Mouse (Mus musculus) activated CD4-positive, CD25-positive, alpha-beta regulatory T cell, adult 4 months (primary cell): ENCODE measurements around the gene Cox8a. TPM values are rescaled to one million over a fixed set of nuclear protein-coding genes. Genes with fewer than 3 reads are reported as not detected.
A peak's percentile ranks its signal among the peaks of the same experiment; 100 is the strongest.

ENCODE experiments used
- ATAC-seq: one replicate; pipeline ENCODE4 v1.8.0; 2017
- polyA plus RNA-seq, 2 experiments: library from polyadenylated mRNA; unstranded; fragments of 100-300 nt; shearing (Covaris generic); gene quantifications; one replicate each; pipeline ENCODE4 v1.2.1; 2017

Cox8a gene
- polyA plus RNA-seq, result 100 to 1,000 TPM; 387 to 411 TPM

DNA sequence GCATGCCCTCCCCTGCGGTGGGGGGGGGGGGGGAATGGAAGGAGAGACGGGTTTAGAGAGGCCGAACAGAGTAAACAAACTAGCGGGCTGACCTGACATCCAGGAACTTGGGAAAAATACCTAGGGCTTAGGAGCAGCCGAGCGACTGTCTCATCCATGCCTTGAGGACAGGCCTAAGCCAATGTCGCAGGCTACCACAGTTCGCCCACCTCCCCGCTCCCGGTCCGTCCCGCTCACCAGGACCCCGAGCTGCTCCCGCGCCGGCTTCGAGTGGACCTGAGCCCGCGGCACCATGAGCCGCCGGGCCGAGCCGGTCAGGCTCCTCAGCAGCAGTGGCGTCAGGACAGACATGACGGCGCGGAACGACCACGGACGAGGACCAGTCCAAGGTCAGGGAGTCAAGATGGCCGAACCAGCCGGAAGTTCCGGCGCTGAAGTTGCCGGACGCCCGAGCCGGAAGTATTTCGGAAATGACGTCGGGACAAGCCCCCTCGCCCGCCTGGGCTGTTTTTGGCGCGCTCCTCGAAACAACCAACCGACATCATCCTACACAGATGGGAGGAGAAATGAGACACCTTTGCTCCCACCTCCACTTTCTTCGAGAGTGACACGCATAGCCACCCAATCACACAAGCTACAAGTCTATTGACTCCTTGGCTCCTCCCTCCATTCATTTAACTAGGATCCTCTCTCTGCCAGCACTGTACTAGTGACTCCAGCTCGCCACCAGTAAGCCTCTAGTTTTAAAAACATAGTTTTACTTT lies at the start of gene Cox8a:
Cox8a (minus strand) TSS at position 455 of the 764 bp plus-strand sequence.
- ATAC-seq, result peak; percentile 100

DNA sequence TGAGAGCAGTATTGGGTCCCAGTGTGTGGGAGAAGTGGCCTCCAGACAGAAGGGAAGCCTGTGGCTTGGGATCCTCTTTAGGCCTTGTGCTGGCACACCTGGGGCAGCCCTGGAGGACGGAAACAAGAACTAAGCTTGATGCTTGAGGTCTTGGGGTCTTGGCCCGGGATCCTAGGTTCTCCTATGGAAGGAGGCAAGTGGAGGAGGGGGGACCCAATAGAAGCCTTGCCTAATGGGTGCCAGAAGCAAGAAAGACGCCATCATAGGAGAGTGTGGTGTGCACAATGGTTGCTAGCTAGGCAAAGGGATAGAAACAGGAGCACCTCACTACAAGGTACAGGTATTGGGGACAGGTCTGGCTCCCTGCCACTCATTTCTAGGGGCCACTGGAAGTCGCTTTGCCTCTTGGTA lies 49.0 kb upstream of the Cox8a start:
- ATAC-seq, result no peak

DNA sequence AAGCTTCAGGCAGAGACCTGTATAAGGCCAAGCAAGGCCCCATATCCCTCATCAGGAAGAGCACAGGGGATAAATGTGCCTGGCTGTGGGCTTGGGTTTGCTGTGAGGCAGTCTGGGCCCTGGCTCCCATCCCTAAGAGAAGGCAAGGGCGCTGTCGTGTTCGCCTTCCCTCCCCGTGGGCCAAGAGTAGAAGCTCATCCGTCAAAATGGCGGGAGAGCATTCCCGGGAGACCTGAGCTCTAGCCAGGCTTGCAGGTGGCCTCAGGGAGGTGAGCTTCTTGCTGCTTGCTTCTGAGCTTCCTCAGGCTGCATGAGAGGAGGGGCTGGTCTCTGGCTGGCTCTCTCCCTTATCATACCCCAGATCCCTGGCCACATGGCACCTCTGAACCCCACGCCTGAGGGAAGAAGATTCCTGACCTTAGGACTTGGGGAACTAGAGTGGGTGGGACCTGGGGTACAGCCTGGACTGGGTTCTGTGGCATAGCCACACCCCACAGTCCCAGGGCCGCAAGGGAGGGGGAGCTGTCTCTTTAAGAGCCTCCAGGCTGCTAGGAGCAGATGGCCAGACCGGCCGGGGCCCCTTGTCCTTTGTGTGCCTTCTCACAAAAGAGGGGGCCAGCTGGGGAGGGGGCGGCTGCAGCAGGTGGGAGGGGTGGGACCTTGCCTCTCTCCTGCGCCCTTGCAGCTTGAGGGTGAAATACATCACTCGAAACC lies 48.2 kb upstream of the Cox8a start:
- no peak for ATAC-seq

DNA sequence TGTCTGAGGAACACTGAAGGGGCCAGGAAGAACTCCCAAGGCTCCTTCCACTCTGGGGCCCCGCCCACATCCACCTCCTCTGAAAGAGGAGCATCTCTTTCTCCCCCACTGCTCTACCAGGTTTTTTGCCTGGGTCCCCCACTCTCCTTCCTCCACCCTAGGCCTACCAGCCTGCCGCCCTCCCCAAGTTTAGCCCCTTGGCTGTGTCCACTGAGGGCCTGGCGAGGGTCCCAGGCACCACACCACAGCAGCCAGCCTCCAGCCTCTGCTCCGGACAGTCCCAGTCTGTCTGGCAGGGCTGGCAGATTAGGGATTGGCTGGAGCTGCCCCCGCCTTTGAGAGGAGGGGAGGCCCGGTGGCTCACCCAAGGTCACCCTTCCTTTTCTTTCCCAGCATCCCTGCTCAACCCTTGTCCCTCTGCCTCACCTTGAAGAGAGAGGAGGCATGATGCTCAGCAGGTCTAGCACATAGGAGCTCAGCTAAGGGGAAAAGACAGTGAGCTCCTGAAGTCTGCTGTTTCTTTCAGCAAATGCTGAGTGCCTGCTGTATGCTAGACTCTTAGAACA lies 47.4 kb upstream of the Cox8a start:
- ATAC-seq, result no peak

DNA sequence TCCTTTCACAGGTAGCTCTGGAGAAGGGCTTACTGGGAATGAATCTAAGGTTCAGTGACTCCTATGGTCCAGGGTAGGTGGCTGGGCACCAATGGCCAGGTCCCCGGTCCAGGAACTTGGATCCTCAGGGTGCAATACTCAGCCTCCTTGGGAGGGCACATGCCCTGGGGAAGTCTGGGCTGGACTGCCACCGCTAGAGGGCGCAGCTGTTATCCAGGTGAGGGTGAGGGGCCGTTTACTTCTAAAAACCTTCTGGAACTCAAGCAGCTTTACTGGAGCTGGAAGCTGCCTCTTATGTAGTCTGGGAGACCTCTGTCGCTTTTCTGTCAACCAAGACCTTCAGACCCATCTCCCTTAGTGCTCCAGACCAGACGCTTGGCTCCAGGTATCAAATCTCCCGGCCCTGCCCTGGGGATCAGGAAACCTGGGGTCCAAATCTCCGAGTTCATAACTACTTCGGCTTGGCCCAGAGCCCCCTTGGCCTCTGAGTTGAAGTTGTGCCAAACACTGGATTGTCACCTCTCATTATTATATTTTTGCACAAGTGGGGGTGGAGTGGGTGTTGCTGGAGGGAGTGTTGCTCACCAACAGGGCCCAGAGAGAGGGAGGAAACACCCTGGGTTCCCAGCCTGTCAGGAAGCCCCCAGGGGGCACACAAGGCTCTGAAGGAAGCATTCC lies 46.8 kb upstream of the Cox8a start:
- no peak for ATAC-seq

DNA sequence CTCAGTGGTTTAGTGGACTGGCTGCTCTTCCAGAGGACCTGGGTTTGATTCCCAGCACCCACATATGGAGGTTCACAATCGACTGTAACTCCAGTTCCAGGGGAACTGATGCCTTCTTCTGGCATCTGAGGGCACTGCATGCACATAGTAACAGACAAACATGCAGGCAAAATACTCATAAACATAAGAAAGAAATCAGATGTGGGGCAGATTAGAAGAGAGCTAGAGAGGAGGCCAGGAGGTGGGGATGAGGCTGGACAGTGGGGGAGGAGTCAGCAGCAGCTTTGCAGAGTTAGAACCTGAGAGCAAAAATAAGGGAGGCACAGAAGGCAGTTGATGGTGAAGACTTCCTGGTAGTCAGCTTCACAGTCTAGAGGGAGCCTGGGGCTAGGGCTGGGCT lies 45.2 kb upstream of the Cox8a start:
- no peak for ATAC-seq

DNA sequence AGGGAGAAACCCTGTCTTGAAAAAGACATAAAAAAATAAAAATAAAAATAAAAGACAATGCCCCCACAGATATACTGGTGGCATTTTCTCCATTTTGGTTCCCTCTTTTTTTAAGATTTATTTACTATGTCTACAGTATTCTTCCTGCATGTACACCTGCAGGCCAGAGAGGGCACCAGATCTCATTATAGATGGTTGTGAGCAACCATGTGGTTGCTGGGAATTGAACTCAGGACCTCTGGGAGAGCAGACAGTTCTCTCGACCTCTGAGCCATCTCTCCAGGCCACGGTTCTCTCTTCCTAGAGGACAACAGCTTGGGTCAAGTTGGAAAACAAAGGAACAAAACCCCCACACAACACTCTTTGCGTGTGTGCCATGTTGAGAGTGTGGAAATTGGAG lies 44.5 kb upstream of the Cox8a start:
- ATAC-seq, result no peak

DNA sequence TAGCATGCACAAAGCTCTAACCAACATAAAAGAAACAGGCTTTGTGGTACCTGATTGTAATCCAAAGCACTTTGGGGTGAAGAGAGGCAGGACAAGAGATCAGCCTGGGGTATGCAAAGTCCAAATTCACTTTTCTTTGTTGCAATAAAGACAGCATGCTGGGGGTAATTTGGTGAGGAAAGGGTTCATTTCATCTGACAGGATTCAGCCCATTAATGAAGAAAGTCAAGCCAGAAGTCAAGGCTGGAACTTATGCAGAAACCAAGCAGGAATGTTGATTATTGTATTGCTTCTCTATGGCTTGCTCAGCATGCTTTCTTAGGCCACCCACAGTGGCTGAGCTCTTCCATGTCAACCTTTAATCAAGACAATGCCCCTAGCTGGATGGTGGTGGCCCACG lies 44.1 kb upstream of the Cox8a start:
- no peak for ATAC-seq

DNA sequence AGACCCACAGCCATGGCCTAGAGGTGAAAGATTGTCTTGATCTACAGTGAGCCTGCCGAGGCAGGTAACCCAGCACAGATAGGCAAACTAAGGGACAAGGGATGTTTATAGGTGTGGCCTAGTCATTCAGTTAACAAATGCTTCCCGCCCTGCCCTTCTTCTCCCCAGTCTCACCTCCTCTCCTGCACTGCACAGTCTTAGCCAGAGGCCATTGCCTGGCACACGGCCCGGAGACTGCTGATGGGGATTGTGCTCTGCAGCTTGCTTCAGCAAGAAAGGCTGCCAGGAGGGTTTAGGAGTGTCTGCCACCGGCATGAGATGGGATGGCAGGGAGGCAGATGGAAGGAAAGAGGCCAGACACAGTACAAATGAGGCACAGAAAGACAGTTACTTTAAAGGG lies 40.5 kb upstream of the Cox8a start:
- no peak for ATAC-seq

DNA sequence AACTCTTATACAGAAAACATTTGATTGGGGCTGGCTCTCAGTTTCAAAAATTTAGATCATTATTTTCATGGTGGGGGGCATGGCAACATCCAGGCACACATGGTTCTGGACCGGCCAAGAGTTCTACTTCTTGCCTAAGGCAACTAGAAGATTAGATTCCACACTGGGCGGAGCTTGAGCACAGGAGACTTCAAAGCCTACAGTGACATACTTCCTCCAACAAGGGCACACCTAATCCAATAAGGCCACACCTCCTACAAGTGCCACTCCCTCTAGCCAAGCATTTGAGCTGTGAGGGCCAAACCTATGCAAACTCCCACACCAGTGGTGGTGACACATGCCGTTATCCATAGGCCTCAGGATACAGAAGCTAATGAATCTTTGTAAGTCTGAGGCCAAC lies 28.6 kb upstream of the Cox8a start:
- no peak for ATAC-seq

DNA sequence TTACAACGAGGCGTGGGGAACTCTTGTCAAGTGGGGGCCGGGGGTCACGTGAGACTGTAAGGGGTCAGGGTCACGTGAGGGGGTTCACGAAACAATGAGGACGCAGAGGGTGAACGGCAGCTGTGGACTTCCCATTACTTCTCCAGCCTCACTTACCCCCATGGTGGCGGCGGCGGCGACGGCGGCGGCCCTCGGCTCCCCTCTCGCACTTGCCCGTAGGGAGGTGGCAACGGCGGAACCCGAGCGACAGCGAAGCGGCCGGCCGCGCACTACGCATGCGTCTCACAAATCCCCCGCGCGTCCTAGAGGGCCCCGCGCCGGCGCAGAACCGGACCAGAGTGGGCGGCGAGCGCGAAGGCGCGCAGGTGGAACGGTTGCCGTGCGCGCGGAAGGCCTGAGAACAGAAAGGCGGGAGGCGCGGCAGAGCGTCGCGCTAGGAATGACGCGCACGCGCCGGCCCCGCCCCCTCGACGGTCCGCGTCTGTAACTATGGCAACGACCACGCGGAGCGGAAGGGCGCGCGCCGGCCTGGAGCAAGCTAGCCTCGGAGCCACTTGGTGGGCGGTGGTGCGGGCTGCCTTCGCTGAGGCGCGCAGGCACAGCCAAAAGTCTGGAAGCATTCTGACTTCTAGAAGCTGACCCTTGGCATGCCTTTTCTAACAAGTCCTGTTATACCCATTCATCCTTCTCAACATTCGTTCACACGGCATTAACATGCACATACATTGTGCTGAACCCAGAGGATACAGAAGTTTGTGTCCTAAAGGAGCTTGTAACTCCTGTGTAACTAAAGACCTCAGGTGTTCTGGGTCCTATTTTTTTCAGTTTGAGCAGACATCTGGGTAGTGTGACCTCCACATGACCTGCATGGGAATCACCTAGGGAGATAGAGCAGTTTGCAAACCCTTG lies 23.6 kb upstream of the Cox8a start, which contains the start of gene Naa40:
Naa40 (minus strand) TSS at position 402 of the 909 bp plus-strand sequence.
- peak; percentile 86 for ATAC-seq

DNA sequence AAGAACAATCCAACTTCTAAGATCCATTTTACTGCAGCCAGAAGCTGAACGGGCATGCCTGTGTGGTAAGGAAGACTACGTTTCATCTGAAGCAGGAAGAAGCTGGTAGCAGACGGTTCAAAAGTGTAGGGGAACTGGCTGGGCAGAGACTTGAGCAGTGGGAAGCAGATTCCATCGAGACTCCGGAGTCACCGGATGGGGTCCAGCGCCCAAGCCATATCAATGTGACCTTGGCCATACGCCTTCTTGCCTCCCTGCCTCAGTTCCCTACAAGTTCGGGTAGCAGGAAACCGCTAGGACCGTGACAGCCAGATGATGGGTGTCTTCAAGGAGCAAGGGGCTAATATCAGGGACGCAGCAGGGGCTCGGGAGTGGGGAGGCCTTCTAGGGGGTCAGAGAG lies 22.9 kb upstream of the Cox8a start:
- no peak for ATAC-seq

DNA sequence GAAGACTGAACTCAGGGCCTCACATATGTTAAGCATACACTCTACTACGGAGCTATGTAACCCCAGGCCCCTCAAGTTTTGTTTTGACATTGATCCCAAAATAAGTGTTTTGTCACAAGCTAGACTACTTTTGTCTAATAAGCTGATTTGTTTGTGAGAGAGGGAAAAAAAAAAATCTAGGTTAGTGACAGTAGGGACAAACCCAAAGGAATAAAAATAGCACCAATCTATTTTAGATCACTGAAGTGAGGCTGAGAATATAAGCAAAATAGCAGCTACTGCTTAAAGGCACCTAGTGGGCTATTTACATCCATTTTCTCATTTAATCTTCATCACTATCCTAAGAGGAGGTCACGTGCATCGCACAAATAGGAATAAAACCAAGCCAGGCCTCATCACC lies 22.2 kb upstream of the Cox8a start:
- no peak for ATAC-seq

DNA sequence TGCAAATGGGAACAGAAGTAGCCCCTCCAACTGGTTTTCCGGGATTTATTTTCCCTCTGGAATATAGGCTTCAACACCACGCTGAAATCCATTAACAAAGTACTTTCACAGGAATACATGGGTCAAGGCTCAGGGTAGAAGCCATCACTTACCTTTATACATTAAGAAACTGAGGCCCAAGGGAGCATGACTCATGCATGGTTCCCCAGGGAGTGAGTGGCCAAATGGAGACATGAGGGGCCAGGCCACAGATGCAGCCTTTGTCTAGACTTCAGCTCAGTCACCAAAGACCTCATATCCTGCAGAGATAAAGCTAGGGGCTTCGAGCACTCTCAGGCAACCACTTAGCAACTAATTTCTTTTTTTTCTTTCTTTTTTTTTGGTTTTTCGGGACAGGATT lies 19.3 kb upstream of the Cox8a start:
- ATAC-seq, result no peak

DNA sequence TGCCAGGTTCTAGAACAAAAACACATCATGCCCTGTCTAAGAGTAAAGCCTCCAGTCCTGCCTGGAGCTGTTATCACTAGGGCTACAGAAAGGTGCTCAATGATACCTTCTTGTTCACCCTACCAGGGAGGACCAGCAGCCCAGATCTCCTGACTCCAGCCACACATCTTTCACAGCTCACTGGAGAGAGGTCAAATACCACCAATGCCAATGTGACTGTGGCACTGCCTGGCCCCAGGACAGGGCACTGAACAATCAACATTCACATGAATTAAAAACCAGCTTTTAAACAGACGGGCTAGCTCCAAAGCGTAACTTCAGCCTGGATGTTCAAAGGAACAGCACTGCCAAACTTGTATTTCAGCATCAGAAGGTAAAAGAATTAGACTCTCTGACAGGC lies 18.6 kb upstream of the Cox8a start:
- ATAC-seq, result no peak

DNA sequence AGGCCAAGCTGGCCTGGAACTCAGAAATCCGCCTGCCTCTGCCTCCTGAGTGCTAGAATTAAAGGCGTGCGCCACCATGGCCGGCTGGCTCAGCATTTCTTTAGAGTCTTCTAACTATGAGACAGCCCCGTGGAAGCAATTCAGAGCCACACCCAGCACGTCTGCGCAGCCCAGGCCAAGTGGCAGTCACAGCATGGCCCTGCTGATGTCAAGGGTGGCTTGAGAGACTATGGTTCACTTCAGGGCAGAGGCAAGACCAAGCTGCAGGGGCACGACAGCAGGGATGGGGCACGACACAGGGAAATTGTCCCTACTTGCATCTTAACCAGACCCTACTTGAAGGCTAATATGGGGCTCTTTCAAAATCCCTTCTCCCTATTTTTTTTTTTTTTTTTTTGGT lies 18.0 kb upstream of the Cox8a start:
- no peak for ATAC-seq

DNA sequence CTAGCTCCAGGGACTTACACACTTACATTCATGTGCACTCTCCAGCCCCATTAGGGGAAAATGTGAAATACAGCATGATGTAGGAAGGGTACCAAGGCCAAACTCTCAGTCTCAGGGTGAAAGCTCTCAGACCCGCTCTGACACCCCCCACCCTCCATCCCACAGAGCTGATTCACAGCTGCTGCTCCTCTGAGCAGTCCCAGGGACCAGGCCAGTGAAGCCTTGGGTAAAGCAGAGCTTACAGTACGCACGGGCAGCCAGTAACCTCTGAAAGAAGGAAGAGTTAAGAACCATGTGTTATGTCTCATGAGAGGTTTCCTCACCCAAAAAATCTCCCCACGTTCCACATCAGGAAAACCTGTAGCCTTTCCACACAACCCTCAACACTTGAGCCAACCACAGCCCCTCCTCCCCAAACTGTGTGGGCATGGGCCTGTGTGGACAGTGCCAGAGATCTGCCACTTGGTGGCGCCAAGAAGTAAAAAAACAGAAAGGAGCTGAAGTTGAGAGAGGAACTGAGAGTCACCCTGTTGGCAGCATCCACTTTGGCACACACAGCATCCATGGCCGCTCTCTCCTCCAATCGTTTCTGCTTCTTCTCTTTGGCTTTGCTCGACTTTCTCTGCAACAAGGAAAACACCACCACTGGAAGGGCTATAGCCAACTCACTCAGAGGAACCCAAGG lies 17.3 kb upstream of the Cox8a start:
- ATAC-seq, result peak; percentile 63

DNA sequence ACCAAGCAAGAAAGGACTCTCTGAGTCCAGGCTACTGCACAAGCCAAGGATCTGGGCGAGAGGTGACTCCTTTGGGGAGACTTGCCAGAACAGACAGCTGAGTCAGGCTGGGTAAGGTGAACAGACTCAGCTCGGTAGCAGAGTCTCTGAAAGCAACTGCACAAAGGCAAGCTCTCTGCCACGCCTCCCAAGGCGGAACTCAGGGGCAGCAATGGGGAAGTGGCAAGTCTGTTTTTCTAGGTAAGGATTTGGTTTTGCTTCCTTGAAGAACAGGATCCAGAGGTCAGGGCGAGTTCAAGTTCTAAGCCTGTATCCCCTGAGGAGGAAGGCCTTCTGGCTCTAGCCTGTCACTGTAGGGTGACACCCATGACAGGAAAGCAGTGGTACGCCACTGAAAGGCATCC lies 9.1 kb upstream of the Cox8a start:
- no peak for ATAC-seq

DNA sequence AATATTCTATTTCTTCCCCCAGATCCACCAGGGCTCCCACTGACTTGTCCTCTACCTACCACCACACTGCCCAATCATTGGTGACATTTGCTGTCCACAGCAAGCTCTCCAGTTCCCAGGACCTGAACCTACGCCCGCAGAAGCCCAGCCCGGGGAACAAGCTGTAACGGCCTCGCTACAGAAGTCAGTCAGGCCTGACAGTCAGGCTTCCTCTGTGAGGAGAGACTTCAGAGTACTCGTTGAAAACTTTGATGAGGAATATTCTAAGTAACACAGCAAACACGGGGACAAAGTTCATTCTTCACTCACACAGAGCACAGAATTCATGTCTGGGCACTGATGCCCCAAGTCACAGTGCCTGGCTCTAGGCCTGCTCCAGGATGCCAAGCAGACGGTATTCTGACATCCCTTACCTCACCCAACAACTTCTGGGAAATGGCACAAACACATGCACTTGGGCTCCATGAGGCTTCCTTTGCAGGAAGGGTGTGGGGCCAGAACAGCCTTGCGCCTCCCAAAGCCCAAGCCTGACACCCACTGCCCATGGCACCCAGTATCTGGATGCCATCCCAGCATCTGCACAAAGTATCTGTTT lies 7.8 kb upstream of the Cox8a start:
- no peak for ATAC-seq

DNA sequence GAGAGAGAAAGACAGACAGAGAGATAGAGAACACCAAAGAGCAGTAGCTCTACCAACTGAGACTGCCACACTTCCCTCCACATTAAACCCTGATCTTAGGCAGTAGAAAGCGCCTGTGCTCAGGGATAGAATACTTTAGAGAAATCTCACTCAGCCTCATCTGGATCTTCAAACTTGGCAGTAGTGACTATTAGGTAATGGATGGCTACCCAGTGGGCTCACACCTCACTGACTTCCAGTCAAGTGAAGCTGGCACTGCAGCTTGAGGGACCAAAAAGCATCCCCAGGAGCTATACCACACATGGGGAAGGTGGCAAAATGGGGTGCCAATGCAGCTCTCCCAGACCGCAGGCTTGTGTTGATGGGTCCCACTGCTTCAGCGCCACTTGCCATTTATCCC lies 6.8 kb upstream of the Cox8a start:
- no peak for ATAC-seq

DNA sequence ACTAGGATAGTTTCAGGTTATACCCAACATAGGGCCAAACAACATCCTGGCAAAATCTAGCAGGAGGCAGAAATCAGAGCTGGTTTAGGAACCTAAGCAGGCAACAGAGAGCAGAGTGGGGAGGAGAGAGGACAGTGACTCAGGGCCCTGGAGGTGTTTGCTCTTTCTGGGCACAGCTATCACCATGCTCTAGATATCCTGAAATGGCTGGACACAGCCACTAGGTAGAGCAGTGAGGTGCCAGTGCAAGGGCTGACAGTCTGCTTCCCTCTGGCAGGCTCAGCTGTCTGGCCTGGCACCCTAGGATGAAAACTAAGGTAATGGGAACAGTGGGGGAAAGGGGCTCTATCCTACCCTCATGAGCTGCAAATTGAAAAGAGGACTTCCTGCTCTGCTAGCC lies 6.1 kb upstream of the Cox8a start:
- ATAC-seq, result no peak
